In genomic region chr15:82150042-82150441, GRCm38 (mm10) we compare ENCODE assay signal across 21 mouse cellular contexts. TPM values are rescaled to one million over a fixed set of nuclear protein-coding genes. Genes with fewer than 3 reads are reported as not detected.
DNase-seq lines count a peak whose midpoint lies in the region; ATAC-seq and TF ChIP-seq lines count a peak whose summit lies in the region.
"Had no signal": no experiment of that assay in that cellular context is flagged by ENCODE, and none has a peak within 500 bp of the region (broad histone marks: within the 10 kb centered on the region; RNA-seq: fewer than 3 reads in every experiment).

No protein-coding gene starts in this region.

- ATAC-seq in forebrain, postnatal 0 days = no peak
- ATAC-seq in forebrain, embryonic 15.5 days (replicated peaks) = no peak
- no peak for ATAC-seq in midbrain, embryonic 11.5 days (ENCODE audit: low FRiP score)
- no peak for ATAC-seq in midbrain, postnatal 0 days (ENCODE audit: low FRiP score)
- ATAC-seq in midbrain, embryonic 15.5 days (replicated peaks) = no peak
- no peak for ATAC-seq in neural tube, embryonic 15.5 days (ENCODE audit: low FRiP score)
- ATAC-seq: CD4-positive, CD25-positive, alpha-beta regulatory T cell, adult 4 months; forebrain, embryonic 14.5 days had no signal

- peak overlapping the region; percentile 60; the same call in 1 of the 2 replicates for H3K4me2 ChIP-seq in forebrain, postnatal 0 days (ENCODE audit: low read depth)
- no peak overlapping the region for H3K4me2 ChIP-seq in forebrain, embryonic 15.5 days (replicated peaks)
- H3K4me2 ChIP-seq in midbrain, embryonic 11.5 days = no peak overlapping the region
- no peak overlapping the region for H3K4me2 ChIP-seq in midbrain, postnatal 0 days (ENCODE audit: low read depth, low read length, poor library complexity, severe bottlenecking)
- H3K4me2 ChIP-seq in midbrain, embryonic 15.5 days = peak overlapping the region; percentile 71; the same call in 1 of the 2 replicates
- peak overlapping the region; percentile 77 for H3K4me2 ChIP-seq in neural tube, embryonic 15.5 days

- no peak overlapping the region for H3K9ac ChIP-seq in forebrain, postnatal 0 days
- H3K9ac ChIP-seq in forebrain, embryonic 15.5 days (replicated peaks) = no peak overlapping the region
- no peak overlapping the region for H3K9ac ChIP-seq in midbrain, embryonic 11.5 days (ENCODE audit: low read length)
- H3K9ac ChIP-seq in midbrain, postnatal 0 days (replicated peaks; ENCODE audit: low read length, poor library complexity, severe bottlenecking) = no peak overlapping the region
- no peak overlapping the region for H3K9ac ChIP-seq in midbrain, embryonic 15.5 days
- H3K9ac ChIP-seq in neural tube, embryonic 15.5 days (replicated peaks) = no peak overlapping the region
- H3K9ac ChIP-seq: embryonic facial prominence, embryonic 15.5 days had no signal

- H3K9me3 ChIP-seq in forebrain, postnatal 0 days (ENCODE audit: low read length) = no peaks in the 10 kb centered on the region
- no peaks in the 10 kb centered on the region for H3K9me3 ChIP-seq in forebrain, embryonic 15.5 days
- no peaks in the 10 kb centered on the region for H3K9me3 ChIP-seq in midbrain, embryonic 11.5 days (ENCODE audit: control insufficient read depth, low read length)
- no peaks in the 10 kb centered on the region for H3K9me3 ChIP-seq in midbrain, postnatal 0 days (ENCODE audit: low read length)
- H3K9me3 ChIP-seq in midbrain, embryonic 15.5 days = no peaks in the 10 kb centered on the region
- no peaks in the 10 kb centered on the region for H3K9me3 ChIP-seq in neural tube, embryonic 15.5 days (replicated peaks)
- H3K9me3 ChIP-seq: embryonic facial prominence, embryonic 15.5 days; forebrain, embryonic 10.5 days; heart, embryonic 10.5 days had no signal

- no peaks in the 10 kb centered on the region for H3K27me3 ChIP-seq in forebrain, postnatal 0 days (ENCODE audit: insufficient read depth, low read length)
- no peaks in the 10 kb centered on the region for H3K27me3 ChIP-seq in forebrain, embryonic 15.5 days
- no peaks in the 10 kb centered on the region for H3K27me3 ChIP-seq in midbrain, embryonic 11.5 days (ENCODE audit: control insufficient read depth, insufficient read depth, low read length)
- no peaks in the 10 kb centered on the region for H3K27me3 ChIP-seq in midbrain, postnatal 0 days (ENCODE audit: insufficient read depth, low read length)
- H3K27me3 ChIP-seq in midbrain, embryonic 15.5 days (replicated peaks) = no peaks in the 10 kb centered on the region
- no peaks in the 10 kb centered on the region for H3K27me3 ChIP-seq in neural tube, embryonic 15.5 days (replicated peaks)
- H3K27me3 ChIP-seq: embryonic facial prominence, embryonic 15.5 days had no signal

- DNase-seq in forebrain, postnatal 0 days = no peak
- peak; percentile 80 for DNase-seq in midbrain, embryonic 11.5 days (ENCODE audit: low spot score, missing footprints)
- DNase-seq in midbrain, postnatal 0 days (ENCODE audit: low spot score) = no peak
- no peak for DNase-seq in thymus, postnatal 36 days
- DNase-seq: adrenal gland, postnatal 10 days; B cell, adult 2 months; cerebellum, adult 11-12 months; cerebellum, postnatal 14 days; embryo, embryonic 11 days; gastrocnemius, postnatal 10 days; heart, adult 18-20 months; heart, postnatal 10 days; heart, postnatal 4 days had no signal

- no peak overlapping the region for H3K27ac ChIP-seq in forebrain, postnatal 0 days (ENCODE audit: low read depth, low read length)
- no peak overlapping the region for H3K27ac ChIP-seq in forebrain, embryonic 15.5 days (replicated peaks)
- no peak overlapping the region for H3K27ac ChIP-seq in midbrain, embryonic 11.5 days (ENCODE audit: low read depth, low read length)
- no peak overlapping the region for H3K27ac ChIP-seq in midbrain, postnatal 0 days (ENCODE audit: low read depth, low read length)
- no peak overlapping the region for H3K27ac ChIP-seq in midbrain, embryonic 15.5 days
- H3K27ac ChIP-seq in neural tube, embryonic 15.5 days (replicated peaks) = no peak overlapping the region
- H3K27ac ChIP-seq: embryonic facial prominence, embryonic 15.5 days; heart, embryonic 10.5 days had no signal

- no peak overlapping the region for H3K4me3 ChIP-seq in forebrain, postnatal 0 days (ENCODE audit: low read depth, low read length)
- no peak overlapping the region for H3K4me3 ChIP-seq in forebrain, embryonic 15.5 days
- H3K4me3 ChIP-seq in midbrain, embryonic 11.5 days (ENCODE audit: low read depth, low read length) = no peak overlapping the region
- H3K4me3 ChIP-seq in midbrain, postnatal 0 days (ENCODE audit: low read depth, low read length) = no peak overlapping the region
- no peak overlapping the region for H3K4me3 ChIP-seq in midbrain, embryonic 15.5 days
- no peak overlapping the region for H3K4me3 ChIP-seq in neural tube, embryonic 15.5 days (replicated peaks)

- TF ChIP-seq CTCF in forebrain, postnatal 0 days (IDR thresholded peaks at IDR 0.05; ENCODE audit: low read depth) = no peak
- no peak for TF ChIP-seq CTCF in midbrain, postnatal 0 days (IDR thresholded peaks at IDR 0.05)

- peaks cover 27% of the 10 kb centered on the region for H3K4me1 ChIP-seq in forebrain, postnatal 0 days (ENCODE audit: insufficient read depth)
- H3K4me1 ChIP-seq in forebrain, embryonic 15.5 days = peaks cover 63% of the 10 kb centered on the region
- peaks cover 27% of the 10 kb centered on the region for H3K4me1 ChIP-seq in midbrain, embryonic 11.5 days (ENCODE audit: control insufficient read depth, insufficient read depth, low read length)
- H3K4me1 ChIP-seq in midbrain, postnatal 0 days (ENCODE audit: insufficient read depth, low read length) = peaks cover 12% of the 10 kb centered on the region; the same call in 1 of the 2 replicates
- peaks cover 59% of the 10 kb centered on the region for H3K4me1 ChIP-seq in midbrain, embryonic 15.5 days
- H3K4me1 ChIP-seq in neural tube, embryonic 15.5 days = peaks cover 63% of the 10 kb centered on the region

- no peaks in the 10 kb centered on the region for H3K36me3 ChIP-seq in forebrain, postnatal 0 days (ENCODE audit: insufficient read depth)
- H3K36me3 ChIP-seq in forebrain, embryonic 15.5 days = no peaks in the 10 kb centered on the region
- H3K36me3 ChIP-seq in midbrain, embryonic 11.5 days (ENCODE audit: control insufficient read depth, insufficient read depth, low read length) = peaks cover 2% of the 10 kb centered on the region; the same call in 1 of the 2 replicates
- no peaks in the 10 kb centered on the region for H3K36me3 ChIP-seq in midbrain, postnatal 0 days (ENCODE audit: insufficient read depth, low read length)
- H3K36me3 ChIP-seq in midbrain, embryonic 15.5 days (replicated peaks) = no peaks in the 10 kb centered on the region
- H3K36me3 ChIP-seq in neural tube, embryonic 15.5 days = no peaks in the 10 kb centered on the region

RNA-seq across cellular contexts. Expression of gene Srebf2, which starts 3.1 kb away (rescaled TPM):
- total RNA-seq in forebrain, postnatal 0 days (2014; rRNA removed) = 121 and 171 TPM in 2 replicates
- polyA plus RNA-seq in forebrain, postnatal 0 days (2015; fragmentation: Nextera tagmentation; extraction: Ambion mirVana) = 147 and 193 TPM in 2 replicates
- 223 and 225 TPM in 2 replicates for polyA plus RNA-seq in forebrain, embryonic 15.5 days (2015; fragmentation: Nextera tagmentation; extraction: Ambion mirVana)
- polyA plus RNA-seq in midbrain, embryonic 11.5 days (2014; fragmentation: Nextera tagmentation; extraction: Ambion mirVana) = 148 and 170 TPM in 2 replicates
- total RNA-seq in midbrain, postnatal 0 days (2014; rRNA removed) = 204 and 245 TPM in 2 replicates
- 141 and 150 TPM in 2 replicates for polyA plus RNA-seq in midbrain, postnatal 0 days (2015; fragmentation: Nextera tagmentation; extraction: Ambion mirVana)
- 220 and 224 TPM in 2 replicates for polyA plus RNA-seq in midbrain, embryonic 15.5 days (2015; fragmentation: Nextera tagmentation; extraction: Ambion mirVana)
- 187 and 190 TPM in 2 replicates for polyA plus RNA-seq in neural tube, embryonic 15.5 days (2015; fragmentation: Nextera tagmentation; extraction: Ambion mirVana)

RNA-seq across cellular contexts. Expression of gene Ccdc134, which starts 22.3 kb away (rescaled TPM):
- 13.0 and 14.7 TPM in 2 replicates for total RNA-seq in forebrain, postnatal 0 days (2014; rRNA removed)
- 6.7 and 6.8 TPM in 2 replicates for polyA plus RNA-seq in forebrain, postnatal 0 days (2015; fragmentation: Nextera tagmentation; extraction: Ambion mirVana)
- 17.7 and 18.4 TPM in 2 replicates for polyA plus RNA-seq in forebrain, embryonic 15.5 days (2015; fragmentation: Nextera tagmentation; extraction: Ambion mirVana)
- 17.2 and 18.5 TPM in 2 replicates for polyA plus RNA-seq in midbrain, embryonic 11.5 days (2014; fragmentation: Nextera tagmentation; extraction: Ambion mirVana)
- total RNA-seq in midbrain, postnatal 0 days (2014; rRNA removed) = 8.4 and 8.7 TPM in 2 replicates
- 6.9 and 7.7 TPM in 2 replicates for polyA plus RNA-seq in midbrain, postnatal 0 days (2015; fragmentation: Nextera tagmentation; extraction: Ambion mirVana)
- polyA plus RNA-seq in midbrain, embryonic 15.5 days (2015; fragmentation: Nextera tagmentation; extraction: Ambion mirVana) = 12.2 and 12.7 TPM in 2 replicates
- polyA plus RNA-seq in neural tube, embryonic 15.5 days (2015; fragmentation: Nextera tagmentation; extraction: Ambion mirVana) = 11.1 and 13.6 TPM in 2 replicates

Comparison
In these comparisons a context has a peak if more than half of its experiments do, and no peak if none do; other contexts are left out.
1. H3K4me2 ChIP-seq: peak in forebrain, postnatal 0 days (single experiment), midbrain, embryonic 15.5 days (single experiment) and neural tube, embryonic 15.5 days (single experiment); none in forebrain, embryonic 15.5 days (single experiment), midbrain, embryonic 11.5 days (single experiment) and midbrain, postnatal 0 days (single experiment).